16 mouse cellular contexts compared by ENCODE assay signal in genomic region chr5:53865991-53866390, GRCm38 (mm10). TPM values are rescaled to one million over a fixed set of nuclear protein-coding genes. Genes with fewer than 3 reads are reported as not detected.
DNase-seq lines count a peak whose midpoint lies in the region.
"Had no signal": no experiment of that assay in that cellular context is flagged by ENCODE, and none has a peak within 500 bp of the region (broad histone marks: within the 10 kb centered on the region; RNA-seq: fewer than 3 reads in every experiment).

No protein-coding gene starts in this region.

- intact Hi-C loops in gastrocnemius, postnatal 14 days (cut with DNase I; ENCODE audit: low total_unique reads) = no loop called here
- intact Hi-C loops in gastrocnemius, postnatal 36 days (cut with DNase I) = no loop called here

- DNase-seq in gastrocnemius, adult 18-20 months (ENCODE audit: low spot score) = peak; percentile 77
- no peak for DNase-seq in gastrocnemius, postnatal 14 days
- peak; percentile 70 for DNase-seq in gastrocnemius, postnatal 25 days
- no peak for DNase-seq in gastrocnemius, postnatal 36 days
- peak; percentile 1 for DNase-seq in layer of hippocampus, adult 11-12 months (ENCODE audit: low spot score)
- no peak for DNase-seq in layer of hippocampus, postnatal 10 days (ENCODE audit: low spot score in 2 of 2)
- DNase-seq in thymus, adult 18-20 months = no peak
- DNase-seq: adrenal gland, postnatal 10 days; adrenal gland, postnatal 36 days; B cell, adult 2 months; cerebellum, adult 18-20 months; cerebellum, adult 9-10 months; cerebellum, postnatal 14 days; heart, adult 18-20 months; heart, postnatal 14 days; heart, postnatal 4 days had no signal

RNA-seq across cellular contexts. Expression of gene Tbc1d19, which starts 56.6 kb away (rescaled TPM):
- 10 to 100 TPM; 19.7 to 22.3 TPM for total RNA-seq in gastrocnemius, adult 18-20 months (2021)
- 10 to 100 TPM; 18.8 to 22.6 TPM for total RNA-seq in gastrocnemius, postnatal 14 days (2021)
- 10 to 100 TPM; 21.4 to 21.9 TPM for total RNA-seq in gastrocnemius, postnatal 25 days (2021)
- 10 to 100 TPM; 19.7 to 26.2 TPM for total RNA-seq in gastrocnemius, postnatal 36 days (2021)
- total RNA-seq in layer of hippocampus, postnatal 10 days (2021) = 10 to 100 TPM; 48.2 to 60.8 TPM

Comparison
In these comparisons a context has a peak if more than half of its experiments do, and no peak if none do; other contexts are left out.
1. DNase-seq: peak in gastrocnemius, adult 18-20 months (single experiment), gastrocnemius, postnatal 25 days (single experiment) and layer of hippocampus, adult 11-12 months (single experiment); none in gastrocnemius, postnatal 14 days (single experiment), gastrocnemius, postnatal 36 days (0 of 2), layer of hippocampus, postnatal 10 days (0 of 2) and thymus, adult 18-20 months (0 of 2).